ENCODE assay signal across 7 mouse cellular contexts in genomic region chr1:59253301-59253909, GRCm38 (mm10). TPM values are rescaled to one million over a fixed set of nuclear protein-coding genes. Genes with fewer than 3 reads are reported as not detected.
DNase-seq lines count a peak whose midpoint lies in the region; ATAC-seq and TF ChIP-seq lines count a peak whose summit lies in the region.

No protein-coding gene starts in this region.

- H3K36me3 ChIP-seq in lung, embryonic 14.5 days (ENCODE audit: insufficient read depth): no peaks in the 10 kb centered on the region
- no peaks in the 10 kb centered on the region for H3K36me3 ChIP-seq in forebrain, embryonic 11.5 days (ENCODE audit: control insufficient read depth, insufficient read depth, low read length)
- H3K36me3 ChIP-seq in limb, embryonic 12.5 days: no peaks in the 10 kb centered on the region
- H3K36me3 ChIP-seq in stomach, embryonic 14.5 days (ENCODE audit: control insufficient read depth, insufficient read depth, low read length): no peaks in the 10 kb centered on the region

- no peak overlapping the region for H3K27ac ChIP-seq in lung, embryonic 14.5 days (ENCODE audit: low read depth)
- H3K27ac ChIP-seq in forebrain, embryonic 11.5 days (ENCODE audit: low read depth, low read length): no peak overlapping the region
- no peak overlapping the region for H3K27ac ChIP-seq in limb, embryonic 12.5 days
- H3K27ac ChIP-seq in stomach, embryonic 14.5 days (ENCODE audit: low read length): no peak overlapping the region

- TF ChIP-seq CTCF in lung, embryonic 14.5 days (IDR thresholded peaks at IDR 0.05; ENCODE audit: low read depth): no peak

- no peaks in the 10 kb centered on the region for H3K9me3 ChIP-seq in lung, embryonic 14.5 days (ENCODE audit: low read depth, low read length)
- H3K9me3 ChIP-seq in forebrain, embryonic 11.5 days (ENCODE audit: control insufficient read depth, low read length): no peaks in the 10 kb centered on the region
- H3K9me3 ChIP-seq in limb, embryonic 12.5 days: no peaks in the 10 kb centered on the region
- H3K9me3 ChIP-seq in stomach, embryonic 14.5 days (ENCODE audit: control insufficient read depth, low read depth, low read length): no peaks in the 10 kb centered on the region

- H3K9ac ChIP-seq in lung, embryonic 14.5 days: peak overlapping the region; percentile 29
- peak overlapping the region; percentile 37 for H3K9ac ChIP-seq in forebrain, embryonic 11.5 days (ENCODE audit: low read length)
- H3K9ac ChIP-seq in limb, embryonic 12.5 days (replicated peaks): peak overlapping the region; percentile 45; the same call in 1 of the 2 replicates
- no peak overlapping the region for H3K9ac ChIP-seq in stomach, embryonic 14.5 days (replicated peaks; ENCODE audit: low read depth, low read length)

- no peaks in the 10 kb centered on the region for H3K27me3 ChIP-seq in lung, embryonic 14.5 days (ENCODE audit: insufficient read depth, low read length)
- H3K27me3 ChIP-seq in forebrain, embryonic 11.5 days (ENCODE audit: control insufficient read depth, insufficient read depth, low read length): no peaks in the 10 kb centered on the region
- no peaks in the 10 kb centered on the region for H3K27me3 ChIP-seq in limb, embryonic 12.5 days
- no peaks in the 10 kb centered on the region for H3K27me3 ChIP-seq in stomach, embryonic 14.5 days (ENCODE audit: control insufficient read depth, insufficient read depth, low read length)

- peaks cover 3% of the 10 kb centered on the region; the same call in 1 of the 2 replicates for H3K4me1 ChIP-seq in lung, embryonic 14.5 days (ENCODE audit: insufficient read depth)
- 0 out of 2 replicates have a peak, but pooled peaks cover 6% of the 10 kb centered on the region for H3K4me1 ChIP-seq in forebrain, embryonic 11.5 days (replicated peaks; ENCODE audit: control insufficient read depth, insufficient read depth, low read length)
- peaks cover 23% of the 10 kb centered on the region for H3K4me1 ChIP-seq in limb, embryonic 12.5 days (replicated peaks)
- H3K4me1 ChIP-seq in stomach, embryonic 14.5 days (ENCODE audit: control insufficient read depth, insufficient read depth, low read length): 0 out of 2 replicates have a peak, but pooled peaks cover 2% of the 10 kb centered on the region

- DNase-seq in lung, embryonic 14.5 days: peak; percentile 22
- no peak for DNase-seq in lung, postnatal 14 days
- DNase-seq in forebrain, embryonic 11.5 days (ENCODE audit: low spot score): peak; percentile 70
- no peak for DNase-seq in gastrocnemius, adult 8-10 months (ENCODE audit: low spot score in 2 of 2)
- no peak for DNase-seq in thymus, postnatal 25 days

- peak overlapping the region; percentile 16 for H3K4me3 ChIP-seq in lung, embryonic 14.5 days (ENCODE audit: low read depth, low read length)
- peak overlapping the region; percentile 17 for H3K4me3 ChIP-seq in forebrain, embryonic 11.5 days (ENCODE audit: low read depth, low read length)
- H3K4me3 ChIP-seq in limb, embryonic 12.5 days (replicated peaks): peak overlapping the region; percentile 29
- H3K4me3 ChIP-seq in stomach, embryonic 14.5 days (ENCODE audit: low read depth, low read length): peak overlapping the region; percentile 9; the same call in 1 of the 2 replicates

- 4% methylated on average over 17 of the region's 18 CpGs for WGBS in lung, embryonic 14.5 days
- WGBS in forebrain, embryonic 11.5 days: under 1% methylated on average over 18 of the region's 18 CpGs
- 2% methylated on average over 16 of the region's 18 CpGs for WGBS in limb, embryonic 12.5 days
- WGBS in stomach, embryonic 14.5 days: 3% methylated on average over 16 of the region's 18 CpGs

- H3K4me2 ChIP-seq in lung, embryonic 14.5 days: peak overlapping the region; percentile 56
- H3K4me2 ChIP-seq in forebrain, embryonic 11.5 days (ENCODE audit: low read depth, low read length, severe bottlenecking): peak overlapping the region; percentile 42
- H3K4me2 ChIP-seq in limb, embryonic 12.5 days: peak overlapping the region; percentile 57
- H3K4me2 ChIP-seq in stomach, embryonic 14.5 days (replicated peaks; ENCODE audit: low read depth, low read length): peak overlapping the region; percentile 48

- ATAC-seq in lung, embryonic 14.5 days (ENCODE audit: insufficient read depth): peak; percentile 49; the same call in 1 of the 2 replicates
- no peak for ATAC-seq in forebrain, embryonic 11.5 days (replicated peaks; ENCODE audit: low FRiP score)
- ATAC-seq in limb, embryonic 12.5 days (ENCODE audit: insufficient number of reproducible peaks, insufficient read depth, low FRiP score, low TSS enrichment, low read depth): no peak
- no peak for ATAC-seq in stomach, embryonic 14.5 days (ENCODE audit: insufficient number of reproducible peaks, insufficient read depth, low FRiP score, low read depth)

RNA-seq across cellular contexts. Expression of gene Cdk15, which starts 3.3 kb away (rescaled TPM):
- polyA plus RNA-seq in lung, embryonic 14.5 days (2014; fragmentation: Nextera tagmentation; extraction: Ambion mirVana): 0.16 TPM in 1 of 2 replicates, not detected in the other
- 0.43 and 0.60 TPM in 2 replicates for polyA plus RNA-seq in forebrain, embryonic 11.5 days (2014; fragmentation: Nextera tagmentation; extraction: Ambion mirVana)
- polyA plus RNA-seq in limb, embryonic 12.5 days (2016; fragmentation: Nextera tagmentation; extraction: Ambion mirVana): 0.38 TPM in 1 of 2 replicates, not detected in the other
- not detected in 2 replicates for polyA plus RNA-seq in stomach, embryonic 14.5 days (2014; fragmentation: Nextera tagmentation; extraction: Ambion mirVana)
- under 1 TPM in 1 of 4 experiments, not detected in 3; 0.22 TPM for total RNA-seq in gastrocnemius, adult 8-10 months (2022)

RNA-seq across cellular contexts. Expression of gene Als2, which starts 16.4 kb away (rescaled TPM):
- 12.5 and 13.5 TPM in 2 replicates for polyA plus RNA-seq in lung, embryonic 14.5 days (2014; fragmentation: Nextera tagmentation; extraction: Ambion mirVana)
- 19.8 and 21.4 TPM in 2 replicates for polyA plus RNA-seq in forebrain, embryonic 11.5 days (2014; fragmentation: Nextera tagmentation; extraction: Ambion mirVana)
- 11.7 and 11.8 TPM in 2 replicates for polyA plus RNA-seq in limb, embryonic 12.5 days (2016; fragmentation: Nextera tagmentation; extraction: Ambion mirVana)
- polyA plus RNA-seq in stomach, embryonic 14.5 days (2014; fragmentation: Nextera tagmentation; extraction: Ambion mirVana): 8.3 and 10.3 TPM in 2 replicates
- total RNA-seq in gastrocnemius, adult 8-10 months (2022): 10 to 100 TPM; 16.5 to 18.5 (median 17.7) TPM

Comparison
In these comparisons a context has a peak if more than half of its experiments do, and no peak if none do; other contexts are left out.
1. DNase-seq: peak in lung, embryonic 14.5 days (single experiment) and forebrain, embryonic 11.5 days (single experiment); none in lung, postnatal 14 days (single experiment), gastrocnemius, adult 8-10 months (0 of 2) and thymus, postnatal 25 days (single experiment).
2. Peak in every context shown above with its lines, with median percentiles within 50 percentile points of each other: H3K4me2 ChIP-seq and H3K4me3 ChIP-seq.